Mouse (Mus musculus): ENCODE measurements around the gene Cel.

- TF ChIP-seq CTCF (IDR thresholded peaks at IDR 0.05; ENCODE audit: low read depth) = no peak
- TF ChIP-seq EP300 (IDR thresholded peaks at IDR 0.05; ENCODE audit: low read depth) = no peak
These were observed 41.0 kb downstream of the Cel start for GRCm38 (mm10) chr2:28522166-28522565.

Measured in liver, embryonic 14.5 days (tissue).